Mouse (Mus musculus): ENCODE data around the gene Vmn2r77.
A peak's percentile ranks its signal among the peaks of the same experiment; 100 is the strongest.
"Not testable (repeated sequence)": the region's sequence is repeated elsewhere in the genome, so short reads cannot be mapped to it uniquely, and the experiment has no call there.

Gene Vmn2r77

DNA sequence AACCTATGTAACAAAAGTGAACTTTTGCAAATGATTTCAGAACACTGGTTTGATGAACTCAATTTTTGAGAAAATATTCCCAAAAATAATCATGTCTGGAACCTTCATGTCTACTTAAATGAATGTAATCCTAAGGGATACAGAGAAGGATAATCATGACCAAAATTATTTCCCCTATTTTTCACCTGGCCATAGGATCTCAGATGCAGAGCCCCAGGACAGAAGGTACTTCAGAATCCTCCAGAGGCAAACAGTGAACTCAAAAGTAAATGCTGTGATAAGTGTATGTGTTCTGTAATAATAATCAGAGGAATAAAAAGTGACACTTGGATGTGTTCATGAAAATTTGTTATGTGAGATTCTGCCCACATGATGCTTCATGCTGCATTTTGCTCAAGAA, at the start of gene Vmn2r77:
Gene Vmn2r77 (plus strand): TSS at position 301 of the 400 bp plus-strand sequence.
- DNase-seq: no peak

GRCm38 (mm10) chr7:86760751-86761150, 34.1 kb upstream of the Vmn2r77 start:
- DNase-seq: no peak

DNA sequence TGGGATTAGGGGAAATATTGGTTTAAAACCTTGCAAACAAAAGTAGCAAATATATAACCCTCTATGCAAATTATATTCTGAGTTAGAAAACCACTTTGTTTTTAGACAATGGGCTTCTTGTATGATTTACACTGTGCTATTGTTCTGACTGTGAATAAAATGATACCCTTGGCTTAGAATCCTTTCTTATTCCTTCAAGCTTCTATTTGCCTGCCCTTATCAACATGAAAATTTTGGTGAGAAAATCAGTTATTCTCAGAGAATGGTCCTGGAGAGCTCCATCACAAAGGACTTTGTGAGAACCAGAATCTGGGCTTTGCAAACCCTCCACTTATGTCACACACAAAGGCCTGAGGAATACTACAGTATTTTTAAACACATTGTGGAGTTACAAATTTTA, 30.2 kb upstream of the Vmn2r77 start:
- DNase-seq: no peak

- DNase-seq: no peak
These were observed 23.2 kb upstream of the Vmn2r77 start for GRCm38 (mm10) chr7:86771621-86772020.

GRCm38 (mm10) chr7:86775617-86776325, 19.1 kb upstream of the Vmn2r77 start, which contains the start of gene Folh1:
Gene Folh1, minus strand, starts transcription at chr7:86775943.
- peak; percentile 39 for DNase-seq

DNA sequence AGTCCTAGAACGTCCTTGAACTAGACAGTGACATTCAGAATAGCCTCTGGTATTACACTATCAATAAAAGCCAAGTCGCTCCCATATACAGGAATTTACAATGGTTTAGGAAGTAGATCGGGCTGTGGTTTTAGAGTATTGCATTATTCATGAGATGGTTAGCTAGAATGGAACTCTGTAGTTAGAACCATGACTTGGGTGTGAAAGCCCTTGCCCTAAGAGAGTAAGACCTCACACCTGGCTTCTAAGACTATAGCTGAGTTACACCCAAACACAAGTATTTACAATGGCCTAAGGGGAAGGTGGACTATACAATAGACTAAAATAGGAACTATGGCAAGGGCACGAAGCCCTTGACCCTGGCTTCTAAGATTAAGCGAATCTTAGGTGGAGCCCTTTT, 20.4 kb downstream of the Vmn2r77 start:
- not testable (repeated sequence) for DNase-seq

DNA sequence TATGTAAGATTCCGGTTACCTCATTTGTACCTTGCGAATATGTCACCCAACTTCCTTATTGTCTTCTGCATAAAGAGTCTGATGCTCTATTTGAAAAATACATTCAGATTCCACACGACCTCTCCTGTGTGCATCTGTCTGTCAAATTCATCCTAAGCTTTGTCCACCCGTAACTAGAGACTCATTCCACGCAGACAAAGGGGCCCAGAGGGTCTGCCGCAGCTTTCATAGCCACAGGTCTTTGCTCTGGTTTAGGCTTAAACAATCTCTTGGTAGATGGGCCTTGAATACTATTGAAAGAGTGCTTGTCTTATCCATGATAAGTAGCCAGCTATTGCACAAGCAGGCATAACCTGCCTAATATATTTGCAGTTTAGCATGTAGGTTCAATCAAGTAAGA, 20.9 kb downstream of the Vmn2r77 start:
- not testable (repeated sequence) for DNase-seq

DNA sequence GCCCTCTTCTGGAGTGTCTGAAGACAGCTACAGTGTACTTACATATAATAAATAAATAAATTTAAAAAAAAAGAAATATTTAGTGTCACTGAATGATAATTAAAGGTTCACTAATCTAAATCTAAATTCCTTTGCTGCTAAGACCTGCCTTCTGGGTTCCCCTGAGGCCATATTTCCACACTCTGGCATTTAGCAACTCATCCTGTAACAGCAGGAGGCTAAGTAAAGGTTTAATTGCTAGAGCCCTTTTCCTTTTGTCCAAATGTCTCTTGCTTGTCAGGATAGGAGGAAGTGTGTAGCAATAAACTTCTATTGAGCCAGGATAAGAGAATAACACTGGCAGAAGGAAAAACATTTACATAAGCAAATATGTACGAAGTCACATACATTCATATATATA, 21.6 kb downstream of the Vmn2r77 start:
- no peak for DNase-seq

All from kidney, postnatal 10 days (tissue).